Mouse (Mus musculus) stomach, embryonic 15.5 days (tissue): ENCODE data around the gene Aldh1l1. TPM values are rescaled to one million over a fixed set of nuclear protein-coding genes. Genes with fewer than 3 reads are reported as not detected.

Source experiments
- ATAC-seq: fragments of 200-750 bp; cut with Nextera tagmentation; 2 replicates; pipeline ENCODE4 v1.8.0; 2017; ENCODE audit warnings: low read depth, moderate number of reproducible peaks, moderate TSS enrichment; ENCODE audit not compliant: insufficient read depth, low FRiP score
- H3K27ac ChIP-seq: fragments of 300-500 bp; sonication (generic); 2 replicates; pipeline ENCODE4 v1.5.1; 2015; ENCODE audit warnings: mild to moderate bottlenecking, inconsistent platforms
- H3K27me3 ChIP-seq: fragments of 300-500 bp; sonication (generic); replicated peaks from 2 replicates; pipeline ENCODE4 v1.6.1; 2015; ENCODE audit warnings: inconsistent platforms
- H3K36me3 ChIP-seq: fragments of 300-500 bp; sonication (generic); 2 replicates; pipeline ENCODE4 v1.6.1; 2015; ENCODE audit warnings: inconsistent platforms
- H3K4me1 ChIP-seq: fragments of 300-500 bp; sonication (generic); 2 replicates; pipeline ENCODE4 v1.6.1; 2015; ENCODE audit warnings: inconsistent platforms
- H3K4me2 ChIP-seq: fragments of 300-500 bp; sonication (generic); 2 replicates; pipeline ENCODE4 v1.6.1; 2015; ENCODE audit warnings: mild to moderate bottlenecking, inconsistent platforms
- H3K4me3 ChIP-seq: fragments of 300-500 bp; sonication (generic); replicated peaks from 2 replicates; pipeline ENCODE4 v1.5.1; 2015; ENCODE audit warnings: inconsistent platforms
- H3K9ac ChIP-seq: fragments of 300-500 bp; sonication (generic); 2 replicates; pipeline ENCODE4 v1.6.1; 2015; ENCODE audit warnings: inconsistent platforms
- H3K9me3 ChIP-seq: fragments of 300-500 bp; sonication (generic); 2 replicates; pipeline ENCODE4 v1.6.1; 2016; ENCODE audit warnings: inconsistent platforms
- WGBS: fragments of 180-500 bp; shearing (Covaris S2); methylation state at CpG from one replicate; pipeline ENCODE4 v1.1.7; 2015; 5-methylcytosine and 5-hydroxymethylcytosine counted together
- polyA plus RNA-seq: library from polyadenylated mRNA; unstranded; fragments of >200 nt; fragmentation: Nextera tagmentation; extraction: Ambion mirVana; gene quantifications from 2 replicates; pipeline ENCODE4 v1.2.1, GENCODE M21; 2015

The Aldh1l1 gene
- polyA plus RNA-seq, 1 experiment from 2014 or later = 10.1 TPM

- Histone ChIP-seq H3K27ac (no peak overlapping the region), H3K4me3 (no peak overlapping the region), H3K36me3 (no peaks in the 10 kb centered on the region), H3K4me1 (no peaks in the 10 kb centered on the region; the same call in 1 of the 2 replicates), H3K4me2 (no peak overlapping the region), H3K9me3 (no peaks in the 10 kb centered on the region), H3K9ac (no peak overlapping the region), H3K27me3 (no peaks in the 10 kb centered on the region)
- 61% methylated on average over 6 of the region's 6 CpGs for WGBS
- no peak for ATAC-seq
These were observed 129.8 kb downstream of the Aldh1l1 start for GRCm38 (mm10) chr6:90615991-90616390.

- H3K9ac ChIP-seq = no peak overlapping the region
- H3K36me3 ChIP-seq = no peaks in the 10 kb centered on the region
- no peak overlapping the region for H3K4me2 ChIP-seq
- H3K9me3 ChIP-seq = no peaks in the 10 kb centered on the region
- H3K4me3 ChIP-seq = no peak overlapping the region
- H3K27me3 ChIP-seq = no peaks in the 10 kb centered on the region
- H3K27ac ChIP-seq = no peak overlapping the region
- ATAC-seq = no peak
- H3K4me1 ChIP-seq = no peaks in the 10 kb centered on the region; the same call in 1 of the 2 replicates
- 75% methylated on average over 6 of the region's 6 CpGs for WGBS
These were observed 130.3 kb downstream of the Aldh1l1 start for GRCm38 (mm10) chr6:90616481-90616880.

GRCm38 (mm10) chr6:90618274-90618673 is 132.0 kb downstream of the Aldh1l1 start:
- H3K27me3 ChIP-seq = no peaks in the 10 kb centered on the region
- no peak overlapping the region for H3K27ac ChIP-seq
- H3K4me2 ChIP-seq = no peak overlapping the region
- H3K36me3 ChIP-seq = no peaks in the 10 kb centered on the region
- WGBS = 63% methylated on average over 4 of the region's 4 CpGs
- ATAC-seq = no peak
- no peak overlapping the region for H3K4me3 ChIP-seq
- no peak overlapping the region for H3K9ac ChIP-seq
- H3K9me3 ChIP-seq = no peaks in the 10 kb centered on the region
- H3K4me1 ChIP-seq = no peaks in the 10 kb centered on the region; the same call in 1 of the 2 replicates

GRCm38 (mm10) chr6:90618821-90619636 is 132.8 kb downstream of the Aldh1l1 start:
- Histone ChIP-seq H3K4me3 (0 out of 2 replicates have a peak overlapping the region, but pooled peaks have one; percentile 0), H3K27ac (no peak overlapping the region), H3K9me3 (no peaks in the 10 kb centered on the region), H3K36me3 (no peaks in the 10 kb centered on the region), H3K4me1 (peaks cover under 1% of the 10 kb centered on the region; the same call in 1 of the 2 replicates), H3K9ac (no peak overlapping the region), H3K4me2 (no peak overlapping the region), H3K27me3 (no peaks in the 10 kb centered on the region)
- WGBS = 57% methylated on average over 19 of the region's 19 CpGs
- ATAC-seq = peak; percentile 36

GRCm38 (mm10) chr6:90619936-90620335 is 133.7 kb downstream of the Aldh1l1 start:
- Histone ChIP-seq H3K4me1 (peaks cover 3% of the 10 kb centered on the region; the same call in 1 of the 2 replicates), H3K9me3 (no peaks in the 10 kb centered on the region), H3K27ac (no peak overlapping the region), H3K9ac (no peak overlapping the region), H3K4me3 (0 out of 2 replicates have a peak overlapping the region, but pooled peaks have one; percentile 0), H3K27me3 (no peaks in the 10 kb centered on the region), H3K4me2 (no peak overlapping the region), H3K36me3 (no peaks in the 10 kb centered on the region)
- 80% methylated on average over 5 of the region's 5 CpGs for WGBS
- no peak for ATAC-seq

GRCm38 (mm10) chr6:90620791-90621583 is 134.8 kb downstream of the Aldh1l1 start:
- Histone ChIP-seq H3K4me1 (peaks cover 3% of the 10 kb centered on the region; the same call in 1 of the 2 replicates), H3K27me3 (no peaks in the 10 kb centered on the region), H3K9me3 (no peaks in the 10 kb centered on the region), H3K27ac (no peak overlapping the region), H3K4me3 (no peak overlapping the region), H3K4me2 (no peak overlapping the region), H3K9ac (no peak overlapping the region), H3K36me3 (no peaks in the 10 kb centered on the region)
- 56% methylated on average over 9 of the region's 9 CpGs for WGBS
- no peak for ATAC-seq

GRCm38 (mm10) chr6:90621584-90621890 is 135.3 kb downstream of the Aldh1l1 start:
- Histone ChIP-seq H3K4me2 (no peak overlapping the region), H3K9me3 (no peaks in the 10 kb centered on the region), H3K27me3 (no peaks in the 10 kb centered on the region), H3K9ac (no peak overlapping the region), H3K27ac (no peak overlapping the region), H3K4me1 (peaks cover 3% of the 10 kb centered on the region; the same call in 1 of the 2 replicates), H3K4me3 (no peak overlapping the region), H3K36me3 (no peaks in the 10 kb centered on the region)
- WGBS = 50% methylated on average over 6 of the region's 6 CpGs
- no peak for ATAC-seq

GRCm38 (mm10) chr6:90622758-90623455 is 136.7 kb downstream of the Aldh1l1 start:
- no peak overlapping the region; the same call in 1 of the 2 replicates for H3K4me2 ChIP-seq
- no peaks in the 10 kb centered on the region for H3K27me3 ChIP-seq
- 46% methylated on average over 11 of the region's 11 CpGs for WGBS
- H3K36me3 ChIP-seq = no peaks in the 10 kb centered on the region
- no peak overlapping the region for H3K4me3 ChIP-seq
- H3K9ac ChIP-seq = no peak overlapping the region
- peak; percentile 92 for ATAC-seq
- peaks cover 3% of the 10 kb centered on the region; the same call in 1 of the 2 replicates for H3K4me1 ChIP-seq
- peak overlapping the region; percentile 60 for H3K27ac ChIP-seq
- no peaks in the 10 kb centered on the region for H3K9me3 ChIP-seq

GRCm38 (mm10) chr6:90623456-90623836 is 137.2 kb downstream of the Aldh1l1 start:
- Histone ChIP-seq H3K4me3 (no peak overlapping the region), H3K9me3 (no peaks in the 10 kb centered on the region), H3K36me3 (no peaks in the 10 kb centered on the region), H3K4me1 (peaks cover 3% of the 10 kb centered on the region; the same call in 1 of the 2 replicates), H3K27me3 (no peaks in the 10 kb centered on the region), H3K9ac (no peak overlapping the region), H3K27ac (no peak overlapping the region), H3K4me2 (no peak overlapping the region)
- WGBS = 61% methylated on average over 5 of the region's 5 CpGs
- no peak for ATAC-seq

- H3K4me2 ChIP-seq = no peak overlapping the region
- H3K9me3 ChIP-seq = no peaks in the 10 kb centered on the region
- WGBS = 55% methylated on average over 6 of the region's 6 CpGs
- H3K27ac ChIP-seq = peak overlapping the region; percentile 16; the same call in 1 of the 2 replicates
- H3K9ac ChIP-seq = no peak overlapping the region
- H3K4me3 ChIP-seq = no peak overlapping the region
- peaks cover 3% of the 10 kb centered on the region; the same call in 1 of the 2 replicates for H3K4me1 ChIP-seq
- no peaks in the 10 kb centered on the region for H3K27me3 ChIP-seq
- no peaks in the 10 kb centered on the region for H3K36me3 ChIP-seq
- ATAC-seq = no peak
These were observed 138.0 kb downstream of the Aldh1l1 start for GRCm38 (mm10) chr6:90624184-90624583.

- no peak overlapping the region for H3K4me2 ChIP-seq
- H3K27me3 ChIP-seq = no peaks in the 10 kb centered on the region
- H3K27ac ChIP-seq = no peak overlapping the region
- ATAC-seq = no peak
- no peaks in the 10 kb centered on the region for H3K9me3 ChIP-seq
- 71% methylated on average over 11 of the region's 11 CpGs for WGBS
- no peaks in the 10 kb centered on the region for H3K36me3 ChIP-seq
- no peak overlapping the region for H3K9ac ChIP-seq
- H3K4me3 ChIP-seq = no peak overlapping the region
- peaks cover 3% of the 10 kb centered on the region; the same call in 1 of the 2 replicates for H3K4me1 ChIP-seq
These were observed 138.5 kb downstream of the Aldh1l1 start for GRCm38 (mm10) chr6:90624733-90625132.
